Mouse (Mus musculus) megakaryocyte, embryonic 14.5 days (primary cell): Measurements from ENCODE around the gene Polr2l.

Experiments used
- FLI1 ChIP-seq: IDR thresholded peaks from 2 replicates; pipeline ENCODE4 v1.6.1; 2012; ENCODE audit warnings: low read length, inconsistent platforms, mixed read lengths
- GATA1 ChIP-seq: IDR thresholded peaks from 3 replicates; pipeline ENCODE4 v1.6.1; 2012; ENCODE audit warnings: mixed read lengths, low read length, inconsistent platforms, borderline replicate concordance

DNA sequence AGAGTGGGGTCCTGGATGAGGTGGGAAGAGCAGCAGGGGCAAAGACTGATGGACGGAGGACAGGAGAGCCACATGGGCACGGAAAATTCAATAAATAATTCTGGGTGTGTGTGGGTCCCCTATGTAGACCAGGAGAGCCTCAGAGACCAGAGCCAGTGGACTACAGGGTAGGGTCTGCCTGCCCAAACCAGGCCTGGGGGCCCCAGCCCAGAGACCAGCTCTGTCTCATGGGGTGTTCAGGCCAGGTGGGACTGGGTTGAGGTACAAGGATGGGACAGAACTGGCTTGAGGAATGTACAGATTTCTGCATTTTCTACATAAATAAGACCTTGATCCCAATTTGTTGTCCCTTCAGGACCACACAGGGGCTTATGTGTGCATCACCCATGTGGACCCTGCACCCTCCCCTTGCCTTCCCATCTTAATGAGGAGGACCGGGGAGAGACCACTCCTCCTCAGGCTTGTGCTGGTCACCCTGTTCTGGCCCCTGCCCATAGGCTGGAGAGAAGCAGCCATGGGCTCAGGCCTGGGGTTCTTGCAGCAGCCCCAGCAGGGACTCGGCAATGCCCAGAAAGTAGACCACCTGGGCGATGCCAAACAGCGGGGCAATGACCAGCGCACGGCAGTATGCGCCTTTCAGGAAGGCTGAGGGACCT is 44.2 kb downstream of the Polr2l start:
- TF ChIP-seq GATA1 (no peak), FLI1 (no peak)
